Mouse (Mus musculus): ENCODE measurements at regions not wholly inside any gene's neighbourhood (a gene's known extent, or its start where the extent isn't known, plus 50 kb on each side); places are given as distances from the start of the nearest gene placed in this dataset.

GRCm38 (mm10) chr5:149924501-149924900 lies 94.0 kb upstream of the Rxfp2 start:
- no peak for TF ChIP-seq POLR2A (IDR thresholded peaks at IDR 0.05; ENCODE audit: control insufficient read depth, extremely low read depth, insufficient read depth, low read length, poor library complexity)
- TF ChIP-seq CTCF (IDR thresholded peaks at IDR 0.05; ENCODE audit: borderline replicate concordance, control insufficient read depth, extremely low read depth, insufficient read depth, low read length, poor library complexity) = no peak
